Mouse (Mus musculus): ENCODE data around the gene Mnt. TPM values are rescaled to one million over a fixed set of nuclear protein-coding genes. Genes with fewer than 3 reads are reported as not detected.

Mnt gene
- polyA plus RNA-seq, 1 experiment from 2014 or later: 8.7 TPM

DNA sequence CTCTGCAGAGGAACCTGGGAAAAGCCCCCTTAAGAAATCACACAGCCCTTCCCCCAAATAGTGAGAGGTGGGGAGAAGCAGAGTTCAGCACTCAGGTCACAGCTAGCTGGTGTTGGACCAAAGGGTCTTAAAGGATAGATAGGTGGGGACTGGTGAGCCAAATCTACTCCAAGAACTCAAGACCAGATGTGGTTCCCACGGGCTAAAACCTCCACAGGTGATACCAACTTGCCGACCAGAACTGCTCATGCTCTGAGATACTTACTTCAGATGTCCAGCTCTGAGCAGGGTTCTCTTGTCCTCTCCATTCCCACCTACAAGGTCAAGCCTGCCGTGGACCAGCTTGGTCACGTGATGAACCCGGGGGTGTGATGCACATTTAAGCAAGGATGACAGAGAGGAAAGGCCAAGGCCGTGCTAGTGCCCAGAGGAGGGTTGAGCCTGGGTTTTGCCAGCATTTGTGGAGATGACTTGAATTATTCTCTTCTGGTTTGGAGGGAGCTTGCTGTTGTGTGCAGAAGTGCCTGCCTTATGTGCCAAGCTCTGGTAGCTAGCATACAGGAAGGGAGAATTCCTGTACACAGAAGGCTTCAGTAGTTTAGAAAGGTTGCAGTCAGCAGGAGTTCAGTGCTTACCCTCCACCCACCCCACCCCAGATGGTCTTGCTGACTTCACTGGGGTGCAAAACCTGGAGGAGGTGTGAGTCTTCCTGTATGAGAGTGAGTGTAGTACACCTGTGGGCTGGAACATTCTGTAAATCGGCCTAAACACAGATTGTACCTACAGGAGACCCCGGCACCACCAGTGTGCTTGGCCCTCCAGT, 3.0 kb downstream of the Mnt start:
- no peaks in the 10 kb centered on the region for H3K9me3 ChIP-seq
- peak overlapping the region; percentile 91; the same call in 1 of the 2 replicates for H3K27ac ChIP-seq (replicated peaks)
- peaks cover 45% of the 10 kb centered on the region for H3K4me1 ChIP-seq
- H3K36me3 ChIP-seq: peaks cover 3% of the 10 kb centered on the region; the same call in 1 of the 2 replicates
- no peak for ATAC-seq (ENCODE audit: low FRiP score, low read depth)
- 85% methylated on average over 8 of the region's 8 CpGs for WGBS
- H3K9ac ChIP-seq (replicated peaks): peak overlapping the region; percentile 90; the same call in 1 of the 2 replicates
- H3K4me2 ChIP-seq (replicated peaks): peak overlapping the region; percentile 92
- H3K27me3 ChIP-seq: peaks cover 4% of the 10 kb centered on the region; the same call in 1 of the 2 replicates
- H3K4me3 ChIP-seq: peak overlapping the region; percentile 12; the same call in 1 of the 2 replicates

DNA sequence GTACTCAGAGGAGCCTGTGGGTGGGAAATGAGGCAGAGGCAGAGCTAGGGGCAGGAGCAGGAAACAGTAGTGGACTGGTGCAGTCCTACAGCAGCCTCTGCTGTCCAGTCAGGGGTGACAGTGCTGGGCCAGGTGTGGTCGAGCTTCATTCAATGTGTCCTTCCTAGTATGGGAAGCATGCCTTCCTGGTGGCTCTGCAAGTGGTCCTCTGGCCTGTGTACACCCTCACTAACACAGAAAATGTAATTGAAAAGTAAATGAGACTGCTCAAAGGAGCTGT, 3.6 kb downstream of the Mnt start:
- no peak for ATAC-seq (ENCODE audit: low FRiP score, low read depth)
- Histone ChIP-seq H3K36me3 (peaks cover 3% of the 10 kb centered on the region; the same call in 1 of the 2 replicates), H3K4me1 (peaks cover 39% of the 10 kb centered on the region), H3K9ac (replicated peaks) (0 out of 2 replicates have a peak overlapping the region, but pooled peaks have one; percentile 15), H3K4me3 (no peak overlapping the region), H3K27ac (replicated peaks) (no peak overlapping the region), H3K4me2 (replicated peaks) (0 out of 2 replicates have a peak overlapping the region, but pooled peaks have one; percentile 92), H3K27me3 (peaks cover 4% of the 10 kb centered on the region; the same call in 1 of the 2 replicates), H3K9me3 (no peaks in the 10 kb centered on the region)
- WGBS: 67% methylated on average over 1 of the region's 1 CpGs

DNA sequence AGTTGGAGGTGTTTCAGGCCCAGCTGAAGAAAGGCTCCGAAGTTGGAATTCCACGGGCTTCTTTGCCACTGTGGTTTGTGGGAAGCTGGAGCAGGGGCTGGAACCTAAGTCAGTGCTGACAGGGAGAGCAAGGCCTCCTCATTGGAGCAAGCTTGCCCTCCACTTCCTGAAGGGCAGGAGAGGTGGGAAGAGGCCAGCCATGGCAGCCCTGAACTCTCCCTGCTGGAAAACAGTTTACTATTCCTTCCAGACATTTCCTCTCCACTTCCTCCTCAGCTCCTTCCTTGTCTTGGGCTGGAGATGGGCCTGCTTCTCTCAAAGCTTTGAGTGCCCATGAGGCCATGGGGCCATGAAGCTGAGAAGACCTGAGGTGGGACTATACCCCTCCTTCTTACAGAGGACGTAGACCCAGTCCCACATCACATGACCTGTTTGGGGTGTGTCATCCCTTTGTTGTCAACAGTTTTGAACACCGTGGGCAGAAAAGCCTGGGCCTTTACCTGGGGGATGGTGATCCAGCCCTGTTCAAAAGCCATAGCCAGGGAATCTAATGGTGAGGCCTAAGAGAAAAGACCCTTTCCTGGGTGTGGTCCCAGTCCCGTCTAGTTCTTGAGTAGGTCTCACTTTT, 4.0 kb downstream of the Mnt start:
- WGBS: 65% methylated on average over 5 of the region's 5 CpGs
- Histone ChIP-seq H3K9ac (replicated peaks) (no peak overlapping the region), H3K9me3 (no peaks in the 10 kb centered on the region), H3K27ac (replicated peaks) (no peak overlapping the region), H3K4me1 (peaks cover 36% of the 10 kb centered on the region), H3K4me3 (no peak overlapping the region), H3K4me2 (replicated peaks) (no peak overlapping the region), H3K36me3 (peaks cover 3% of the 10 kb centered on the region; the same call in 1 of the 2 replicates), H3K27me3 (peaks cover 4% of the 10 kb centered on the region; the same call in 1 of the 2 replicates)
- no peak for ATAC-seq (ENCODE audit: low FRiP score, low read depth)

DNA sequence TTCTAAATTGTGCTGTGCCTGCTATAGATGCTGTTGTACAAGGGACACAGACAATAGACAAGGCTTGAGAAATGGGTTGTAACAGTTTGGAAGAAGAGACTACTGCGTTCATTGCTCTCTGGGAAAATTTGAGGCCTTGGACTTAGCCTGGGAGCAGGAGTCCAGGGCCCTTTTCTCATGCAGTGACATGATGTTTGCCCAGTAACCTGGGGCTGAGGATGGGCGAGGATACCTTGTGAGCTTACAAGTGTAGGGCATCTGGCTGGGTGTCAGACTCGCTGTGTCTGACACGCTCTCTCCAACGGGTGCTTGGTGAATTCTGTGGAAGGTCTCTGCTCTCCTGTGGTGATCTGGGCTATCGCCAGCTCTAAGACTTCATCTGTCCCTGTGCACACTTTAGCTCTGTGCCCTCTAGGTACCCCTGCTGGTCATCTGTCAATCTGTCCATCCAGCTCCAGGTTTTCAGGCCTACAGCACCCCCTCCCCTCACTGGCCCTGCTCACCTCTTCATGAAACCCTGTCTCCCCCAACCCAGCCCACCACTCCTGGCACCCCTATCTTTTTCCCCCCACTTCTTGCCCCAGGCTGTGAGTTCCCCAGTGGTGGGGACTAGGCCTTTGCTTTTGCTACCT, 5.0 kb downstream of the Mnt start:
- Histone ChIP-seq H3K27me3 (peaks cover 4% of the 10 kb centered on the region; the same call in 1 of the 2 replicates), H3K4me2 (replicated peaks) (no peak overlapping the region), H3K9ac (replicated peaks) (0 out of 2 replicates have a peak overlapping the region, but pooled peaks have one; percentile 43), H3K36me3 (peaks cover 6% of the 10 kb centered on the region; the same call in 1 of the 2 replicates), H3K4me3 (no peak overlapping the region), H3K9me3 (no peaks in the 10 kb centered on the region), H3K27ac (replicated peaks) (no peak overlapping the region), H3K4me1 (peaks cover 39% of the 10 kb centered on the region)
- WGBS: 85% methylated on average over 6 of the region's 6 CpGs
- ATAC-seq (ENCODE audit: low FRiP score, low read depth): no peak

DNA sequence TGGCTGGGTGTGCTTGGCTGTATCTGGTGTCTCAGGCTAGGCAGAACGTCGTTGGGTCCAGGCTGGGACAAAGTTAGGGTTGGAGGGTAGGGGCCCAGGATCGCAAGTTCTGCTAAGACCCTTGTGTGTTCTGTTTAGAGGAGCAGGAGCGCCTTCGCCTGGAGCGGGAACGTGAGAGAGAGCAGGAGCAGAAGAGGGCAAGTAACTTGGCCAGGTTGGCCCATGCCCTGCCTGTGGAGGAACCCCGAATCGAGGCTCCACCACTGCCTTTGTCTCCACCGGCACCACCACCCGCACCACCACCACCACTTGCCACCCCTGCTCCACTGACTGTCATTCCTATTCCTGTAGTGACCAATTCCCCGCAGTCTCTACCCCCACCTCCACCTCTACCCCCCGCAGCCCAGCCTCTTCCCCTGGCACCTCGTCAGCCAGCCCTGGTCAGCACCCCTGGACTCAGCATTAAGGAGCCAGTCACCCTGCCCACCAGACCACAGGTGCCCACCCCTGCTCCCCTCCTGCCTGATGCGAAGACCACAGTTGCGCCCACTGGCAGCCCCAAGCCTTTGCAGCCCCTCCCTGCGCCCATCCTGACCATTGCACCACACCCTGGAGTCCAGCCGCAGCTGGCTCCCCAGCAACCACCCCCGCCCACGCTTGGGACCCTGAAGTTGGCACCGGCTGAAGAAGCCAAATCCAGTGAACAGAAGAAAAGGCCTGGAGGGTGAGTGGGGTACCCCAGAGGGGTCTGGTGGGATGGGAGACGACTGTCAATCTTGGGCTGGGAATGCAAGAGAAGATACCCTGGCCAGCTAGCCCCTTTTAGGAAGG, 5.7 kb downstream of the Mnt start:
- no peaks in the 10 kb centered on the region for H3K9me3 ChIP-seq
- H3K4me2 ChIP-seq (replicated peaks): no peak overlapping the region
- H3K4me1 ChIP-seq: peaks cover 39% of the 10 kb centered on the region
- no peak for ATAC-seq (ENCODE audit: low FRiP score, low read depth)
- H3K4me3 ChIP-seq: no peak overlapping the region
- WGBS: 92% methylated on average over 22 of the region's 22 CpGs
- peaks cover 4% of the 10 kb centered on the region; the same call in 1 of the 2 replicates for H3K27me3 ChIP-seq
- H3K36me3 ChIP-seq: peaks cover 6% of the 10 kb centered on the region; the same call in 1 of the 2 replicates
- no peak overlapping the region for H3K27ac ChIP-seq (replicated peaks)
- no peak overlapping the region for H3K9ac ChIP-seq (replicated peaks)

DNA sequence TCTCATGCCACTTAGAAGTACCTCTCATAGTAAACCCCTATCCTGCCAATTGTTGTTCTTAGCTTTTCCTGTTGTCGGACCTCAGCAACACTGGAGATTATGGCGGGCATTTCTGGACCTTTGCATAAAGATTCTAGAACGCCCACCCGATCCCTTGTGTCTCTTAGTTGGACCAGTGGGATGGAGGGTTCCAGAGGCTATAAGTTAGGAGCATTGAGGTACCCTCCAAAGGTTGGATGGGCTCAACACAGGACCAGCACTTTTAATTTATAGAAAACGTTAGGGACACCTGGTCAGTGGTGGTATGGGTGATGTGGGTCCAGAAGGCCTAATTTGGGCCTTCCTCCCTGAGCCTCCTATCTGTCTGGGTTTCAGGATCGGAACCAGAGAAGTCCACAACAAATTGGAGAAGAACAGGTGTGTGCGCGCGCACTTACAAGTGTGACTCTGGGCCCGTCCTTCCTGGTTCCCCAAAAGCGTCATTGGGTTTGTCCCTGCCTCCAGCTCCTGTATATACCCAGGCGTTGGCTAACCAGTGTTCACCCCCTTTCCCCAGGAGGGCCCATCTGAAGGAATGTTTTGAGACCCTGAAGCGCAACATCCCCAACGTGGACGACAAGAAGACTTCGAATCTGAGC, 6.5 kb downstream of the Mnt start:
- Histone ChIP-seq H3K4me2 (replicated peaks) (peak overlapping the region; percentile 77), H3K9me3 (no peaks in the 10 kb centered on the region), H3K9ac (replicated peaks) (peak overlapping the region; percentile 66), H3K4me1 (peaks cover 39% of the 10 kb centered on the region), H3K27ac (replicated peaks) (peak overlapping the region; percentile 91), H3K4me3 (peak overlapping the region; percentile 62), H3K27me3 (peaks cover 4% of the 10 kb centered on the region; the same call in 1 of the 2 replicates), H3K36me3 (peaks cover 13% of the 10 kb centered on the region)
- no peak for ATAC-seq (ENCODE audit: low FRiP score, low read depth)
- 42% methylated on average over 16 of the region's 16 CpGs for WGBS

DNA sequence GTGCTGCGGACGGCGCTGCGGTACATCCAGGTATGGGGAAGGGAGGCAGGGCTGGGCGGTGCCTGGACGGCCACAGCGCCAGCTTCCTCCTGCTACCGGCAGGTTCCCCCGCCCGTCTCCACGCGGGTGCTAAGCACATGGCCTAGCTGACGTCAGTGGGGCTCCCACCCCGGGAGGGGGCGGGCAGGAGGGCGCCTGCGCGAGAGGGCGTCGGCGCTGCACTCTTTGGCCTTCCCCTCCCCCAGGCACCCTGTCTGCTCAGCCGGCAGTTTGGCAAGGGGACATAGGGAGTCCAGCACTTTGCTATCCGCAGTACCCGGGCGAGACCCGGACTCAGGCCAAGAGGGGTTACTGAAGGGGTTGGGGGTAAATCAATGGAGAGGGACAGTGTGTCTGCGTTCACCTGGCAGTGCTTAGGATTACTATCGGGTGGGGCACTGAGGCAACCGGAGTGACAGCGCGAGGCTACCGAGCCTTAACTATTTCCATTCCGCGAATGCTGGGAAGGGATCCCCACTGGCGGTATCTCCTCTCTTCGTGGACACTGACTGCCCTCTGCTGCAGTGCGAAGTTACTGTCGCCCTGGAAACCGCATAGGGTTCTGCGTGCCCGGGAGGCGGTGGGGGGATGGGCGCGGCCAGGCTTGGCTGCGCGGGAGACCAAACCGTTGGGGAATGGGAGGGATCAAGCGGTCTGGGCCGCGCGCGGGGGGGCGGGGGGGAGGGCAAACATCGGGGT, 7.1 kb downstream of the Mnt start:
- H3K4me1 ChIP-seq: peaks cover 34% of the 10 kb centered on the region

DNA sequence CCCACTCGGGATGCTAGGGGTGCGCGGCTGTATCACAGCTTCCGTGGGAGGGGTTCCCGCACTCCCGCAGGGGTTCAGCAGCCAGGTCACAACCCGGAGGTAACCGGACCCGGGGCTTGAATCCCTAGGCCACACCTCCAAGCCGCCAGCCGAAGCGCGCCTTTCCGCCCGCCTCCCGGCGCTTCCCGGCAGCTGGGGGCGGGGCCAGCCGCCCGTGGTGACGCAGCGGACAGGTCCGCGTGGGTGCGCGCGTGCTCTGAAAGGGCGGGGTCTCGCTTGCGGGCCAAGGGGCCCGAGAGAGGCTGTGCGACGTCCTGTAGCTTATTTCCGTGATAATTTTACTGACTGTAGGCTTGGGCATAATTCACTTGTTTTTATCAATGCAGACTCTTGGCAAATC, 7.7 kb downstream of the Mnt start:
- peak overlapping the region; percentile 62 for H3K4me3 ChIP-seq
- peaks cover 26% of the 10 kb centered on the region for H3K36me3 ChIP-seq
- H3K9me3 ChIP-seq: no peaks in the 10 kb centered on the region
- WGBS: under 1% methylated on average over 28 of the region's 35 CpGs
- H3K9ac ChIP-seq (replicated peaks): peak overlapping the region; percentile 66
- H3K27me3 ChIP-seq: peaks cover 4% of the 10 kb centered on the region; the same call in 1 of the 2 replicates
- H3K27ac ChIP-seq (replicated peaks): peak overlapping the region; percentile 91
- peak overlapping the region; percentile 77 for H3K4me2 ChIP-seq (replicated peaks)
- peaks cover 28% of the 10 kb centered on the region for H3K4me1 ChIP-seq
- ATAC-seq (ENCODE audit: low FRiP score, low read depth): peak; percentile 69

More for the DNA sequence above, 7.1 kb downstream of the Mnt start:
- Histone ChIP-seq H3K27ac (replicated peaks) (peak overlapping the region; percentile 91), H3K4me2 (replicated peaks) (peak overlapping the region; percentile 77), H3K9me3 (no peaks in the 10 kb centered on the region), H3K27me3 (peaks cover 4% of the 10 kb centered on the region; the same call in 1 of the 2 replicates), H3K4me3 (peak overlapping the region; percentile 62), H3K36me3 (peaks cover 20% of the 10 kb centered on the region), H3K9ac (replicated peaks) (peak overlapping the region; percentile 66)
- peak; percentile 82 for ATAC-seq (ENCODE audit: low FRiP score, low read depth)
- WGBS: under 1% methylated on average over 46 of the region's 54 CpGs

DNA sequence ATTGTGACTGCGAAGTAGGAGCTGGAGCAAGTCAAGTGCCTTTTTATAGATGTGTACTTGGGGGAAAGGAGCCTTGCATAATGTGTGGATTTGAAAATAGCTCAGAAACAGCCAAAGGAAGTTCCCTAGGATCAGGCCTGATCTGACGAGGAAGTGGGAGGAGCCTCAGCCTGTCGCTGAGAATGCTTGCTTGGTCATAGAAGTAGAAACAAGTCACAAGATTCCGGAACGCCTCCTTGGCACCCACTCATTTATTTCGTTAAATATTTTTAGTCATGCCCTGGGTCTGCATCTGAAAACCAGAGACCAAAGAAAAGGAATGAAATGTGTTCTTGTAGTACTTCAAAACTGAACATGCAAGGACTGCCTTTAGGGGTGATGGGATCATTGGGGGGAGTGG, 8.3 kb downstream of the Mnt start:
- ATAC-seq (ENCODE audit: low FRiP score, low read depth): no peak
- 52% methylated on average over 6 of the region's 6 CpGs for WGBS
- H3K4me3 ChIP-seq: peak overlapping the region; percentile 62; the same call in 1 of the 2 replicates
- H3K27me3 ChIP-seq: peaks cover 4% of the 10 kb centered on the region; the same call in 1 of the 2 replicates
- H3K9me3 ChIP-seq: no peaks in the 10 kb centered on the region
- no peak overlapping the region; the same call in 1 of the 2 replicates for H3K27ac ChIP-seq (replicated peaks)
- H3K9ac ChIP-seq (replicated peaks): no peak overlapping the region
- H3K4me2 ChIP-seq (replicated peaks): peak overlapping the region; percentile 77
- peaks cover 23% of the 10 kb centered on the region for H3K4me1 ChIP-seq
- H3K36me3 ChIP-seq: peaks cover 31% of the 10 kb centered on the region
